In genomic region chr4:115857293-115857883, GRCm38 (mm10) we compare ENCODE assay signal across 17 mouse cellular contexts. TPM values are rescaled to one million over a fixed set of nuclear protein-coding genes. Genes with fewer than 3 reads are reported as not detected.
DNase-seq lines count a peak whose midpoint lies in the region; ATAC-seq lines count a peak whose summit lies in the region.
"Had no signal": no experiment of that assay in that cellular context is flagged by ENCODE, and none has a peak within 500 bp of the region (broad histone marks: within the 10 kb centered on the region; RNA-seq: fewer than 3 reads in every experiment).

No protein-coding gene starts in this region.

- H3K36me3 ChIP-seq in megakaryocyte, embryonic 14.5 days (replicated peaks; ENCODE audit: low read length) = peaks cover 100% of the 10 kb centered on the region
- no peaks in the 10 kb centered on the region; the same call in 1 of the 2 replicates for H3K36me3 ChIP-seq in forebrain, embryonic 11.5 days (ENCODE audit: control insufficient read depth, insufficient read depth, low read length)

- H3K9ac ChIP-seq in forebrain, embryonic 11.5 days (ENCODE audit: low read length) = no peak overlapping the region
- H3K9ac ChIP-seq: embryonic facial prominence, embryonic 13.5 days; forebrain, postnatal 0 days; heart, embryonic 15.5 days had no signal

- no peak overlapping the region for H3K27ac ChIP-seq in forebrain, embryonic 11.5 days (ENCODE audit: low read depth, low read length)
- H3K27ac ChIP-seq: embryonic facial prominence, embryonic 13.5 days; heart, embryonic 15.5 days; hindbrain, postnatal 0 days had no signal

- peak; percentile 97 for DNase-seq in heart, adult 11 months
- DNase-seq in heart, postnatal 4 days = no peak
- DNase-seq in A20 (ENCODE audit: low read depth, low spot score) = peak; percentile 88
- DNase-seq in forebrain, embryonic 11.5 days (ENCODE audit: low spot score) = no peak
- no peak for DNase-seq in ovary, adult 18-20 months (ENCODE audit: low spot score)
- DNase-seq: cerebellum, postnatal 25 days; forebrain, postnatal 0 days; lung, postnatal 10 days had no signal

- H3K4me3 ChIP-seq in megakaryocyte, embryonic 14.5 days (replicated peaks) = peak overlapping the region; percentile 71
- no peak overlapping the region for H3K4me3 ChIP-seq in forebrain, embryonic 11.5 days (ENCODE audit: low read depth, low read length)
- H3K4me3 ChIP-seq: embryonic facial prominence, embryonic 13.5 days; heart, embryonic 15.5 days had no signal

- peaks cover 98% of the 10 kb centered on the region for H3K4me1 ChIP-seq in megakaryocyte, embryonic 14.5 days
- H3K4me1 ChIP-seq in forebrain, embryonic 11.5 days (replicated peaks; ENCODE audit: control insufficient read depth, insufficient read depth, low read length) = peaks cover 2% of the 10 kb centered on the region; the same call in 1 of the 2 replicates
- H3K4me1 ChIP-seq: heart, embryonic 15.5 days had no signal

- H3K9me3 ChIP-seq in megakaryocyte, embryonic 14.5 days = no peaks in the 10 kb centered on the region
- no peaks in the 10 kb centered on the region for H3K9me3 ChIP-seq in forebrain, embryonic 11.5 days (ENCODE audit: control insufficient read depth, low read length)
- H3K9me3 ChIP-seq: embryonic facial prominence, embryonic 13.5 days; heart, embryonic 15.5 days had no signal

- no peak overlapping the region for H3K4me2 ChIP-seq in forebrain, embryonic 11.5 days (ENCODE audit: low read depth, low read length, severe bottlenecking)
- H3K4me2 ChIP-seq: embryonic facial prominence, embryonic 13.5 days; heart, embryonic 15.5 days had no signal

- H3K27me3 ChIP-seq in megakaryocyte, embryonic 14.5 days (replicated peaks) = no peaks in the 10 kb centered on the region
- no peaks in the 10 kb centered on the region for H3K27me3 ChIP-seq in forebrain, embryonic 11.5 days (ENCODE audit: control insufficient read depth, insufficient read depth, low read length)
- H3K27me3 ChIP-seq: embryonic facial prominence, embryonic 13.5 days; heart, embryonic 15.5 days had no signal

- 0 out of 2 replicates have a peak, but pooled peaks have one; percentile 18 for ATAC-seq in erythroblast, adult 5-6 weeks (replicated peaks; ENCODE audit: low FRiP score, poor library complexity, severe bottlenecking)
- no peak for ATAC-seq in forebrain, embryonic 11.5 days (replicated peaks; ENCODE audit: low FRiP score)
- ATAC-seq in erythroid progenitor cell, adult 5-6 weeks (replicated peaks; ENCODE audit: low FRiP score, poor library complexity, severe bottlenecking) = no peak
- ATAC-seq: forebrain, postnatal 0 days; hindbrain, postnatal 0 days had no signal

- WGBS in forebrain, embryonic 11.5 days = 87% methylated on average over 9 of the region's 9 CpGs

RNA-seq across cellular contexts. Expression of gene Mknk1, which starts 18.4 kb away (rescaled TPM):
- 10 to 100 TPM; 22.1 to 23.6 TPM for total RNA-seq in heart, postnatal 4 days (2021)
- total RNA-seq in erythroblast, adult 5-6 weeks (2015; ENCODE audit: low replicate concordance) = 31.8 and 64.2 TPM in 2 replicates
- total RNA-seq in erythroblast, adult 5-6 weeks (2017; ENCODE audit: low replicate concordance) = 85.6 and 115 TPM in 2 replicates
- polyA plus RNA-seq in megakaryocyte, embryonic 14.5 days (2012; ENCODE audit: insufficient read depth, low replicate concordance) = 293 and 361 TPM in 2 replicates
- polyA plus RNA-seq in forebrain, embryonic 11.5 days (2014; fragmentation: Nextera tagmentation; extraction: Ambion mirVana) = 21.9 and 25.8 TPM in 2 replicates
- 82.9 and 104 TPM in 2 replicates for total RNA-seq in erythroid progenitor cell, adult 5-6 weeks (2015; ENCODE audit: low replicate concordance)
- 116 and 146 TPM in 2 replicates for total RNA-seq in erythroid progenitor cell, adult 5-6 weeks (2017; ENCODE audit: low replicate concordance)

RNA-seq across cellular contexts. Expression of gene Kncn, which starts 26.8 kb away (rescaled TPM):
- total RNA-seq in heart, postnatal 4 days (2021) = not detected
- total RNA-seq in erythroblast, adult 5-6 weeks (2015; ENCODE audit: low replicate concordance) = not detected in 2 replicates
- total RNA-seq in erythroblast, adult 5-6 weeks (2017; ENCODE audit: low replicate concordance) = not detected in 2 replicates
- polyA plus RNA-seq in megakaryocyte, embryonic 14.5 days (2012; ENCODE audit: insufficient read depth, low replicate concordance) = 0.29 TPM in 1 of 2 replicates, not detected in the other
- polyA plus RNA-seq in forebrain, embryonic 11.5 days (2014; fragmentation: Nextera tagmentation; extraction: Ambion mirVana) = not detected in 2 replicates
- total RNA-seq in erythroid progenitor cell, adult 5-6 weeks (2015; ENCODE audit: low replicate concordance) = not detected in 2 replicates
- total RNA-seq in erythroid progenitor cell, adult 5-6 weeks (2017; ENCODE audit: low replicate concordance) = not detected in 2 replicates
- total RNA-seq: gastrocnemius, postnatal 4 days; hindbrain, postnatal 0 days had no signal
- polyA plus RNA-seq: embryonic facial prominence, embryonic 13.5 days; heart, embryonic 15.5 days; small intestine, adult 2 months had no signal

RNA-seq across cellular contexts. Expression of gene Mob3c, which starts 29.5 kb away (rescaled TPM):
- total RNA-seq in heart, postnatal 4 days (2021) = 1 to 10 TPM; 6.3 to 8.1 TPM
- total RNA-seq in erythroblast, adult 5-6 weeks (2015; ENCODE audit: low replicate concordance) = 2.5 and 3.8 TPM in 2 replicates
- 4.6 and 4.7 TPM in 2 replicates for total RNA-seq in erythroblast, adult 5-6 weeks (2017; ENCODE audit: low replicate concordance)
- 19.3 and 30.2 TPM in 2 replicates for polyA plus RNA-seq in megakaryocyte, embryonic 14.5 days (2012; ENCODE audit: insufficient read depth, low replicate concordance)
- 3.1 and 5.0 TPM in 2 replicates for polyA plus RNA-seq in forebrain, embryonic 11.5 days (2014; fragmentation: Nextera tagmentation; extraction: Ambion mirVana)
- total RNA-seq in erythroid progenitor cell, adult 5-6 weeks (2015; ENCODE audit: low replicate concordance) = 6.7 and 26.3 TPM in 2 replicates
- 1.4 and 9.2 TPM in 2 replicates for total RNA-seq in erythroid progenitor cell, adult 5-6 weeks (2017; ENCODE audit: low replicate concordance)

RNA-seq across cellular contexts. Expression of gene 6430628N08Rik, which starts 33.1 kb away (rescaled TPM):
- total RNA-seq in heart, postnatal 4 days (2021) = not detected
- not detected in 2 replicates for total RNA-seq in erythroblast, adult 5-6 weeks (2015; ENCODE audit: low replicate concordance)
- not detected in 2 replicates for total RNA-seq in erythroblast, adult 5-6 weeks (2017; ENCODE audit: low replicate concordance)
- 0.16 TPM in 1 of 2 replicates, not detected in the other for polyA plus RNA-seq in megakaryocyte, embryonic 14.5 days (2012; ENCODE audit: insufficient read depth, low replicate concordance)
- not detected in 2 replicates for polyA plus RNA-seq in forebrain, embryonic 11.5 days (2014; fragmentation: Nextera tagmentation; extraction: Ambion mirVana)
- total RNA-seq in erythroid progenitor cell, adult 5-6 weeks (2015; ENCODE audit: low replicate concordance) = not detected in 2 replicates
- total RNA-seq in erythroid progenitor cell, adult 5-6 weeks (2017; ENCODE audit: low replicate concordance) = not detected in 2 replicates
- total RNA-seq: gastrocnemius, postnatal 4 days had no signal
- polyA plus RNA-seq: embryonic facial prominence, embryonic 13.5 days; heart, embryonic 15.5 days; small intestine, adult 2 months; testis, adult 2 months had no signal

Comparison
In these comparisons a context has a peak if more than half of its experiments do, and no peak if none do; other contexts are left out.
1. DNase-seq: peak in heart, adult 11 months (single experiment) and A20 (single experiment); none in heart, postnatal 4 days (single experiment), forebrain, embryonic 11.5 days (single experiment) and ovary, adult 18-20 months (single experiment).